Mouse (Mus musculus): ENCODE data around the gene Pml.

Gene Pml

DNA sequence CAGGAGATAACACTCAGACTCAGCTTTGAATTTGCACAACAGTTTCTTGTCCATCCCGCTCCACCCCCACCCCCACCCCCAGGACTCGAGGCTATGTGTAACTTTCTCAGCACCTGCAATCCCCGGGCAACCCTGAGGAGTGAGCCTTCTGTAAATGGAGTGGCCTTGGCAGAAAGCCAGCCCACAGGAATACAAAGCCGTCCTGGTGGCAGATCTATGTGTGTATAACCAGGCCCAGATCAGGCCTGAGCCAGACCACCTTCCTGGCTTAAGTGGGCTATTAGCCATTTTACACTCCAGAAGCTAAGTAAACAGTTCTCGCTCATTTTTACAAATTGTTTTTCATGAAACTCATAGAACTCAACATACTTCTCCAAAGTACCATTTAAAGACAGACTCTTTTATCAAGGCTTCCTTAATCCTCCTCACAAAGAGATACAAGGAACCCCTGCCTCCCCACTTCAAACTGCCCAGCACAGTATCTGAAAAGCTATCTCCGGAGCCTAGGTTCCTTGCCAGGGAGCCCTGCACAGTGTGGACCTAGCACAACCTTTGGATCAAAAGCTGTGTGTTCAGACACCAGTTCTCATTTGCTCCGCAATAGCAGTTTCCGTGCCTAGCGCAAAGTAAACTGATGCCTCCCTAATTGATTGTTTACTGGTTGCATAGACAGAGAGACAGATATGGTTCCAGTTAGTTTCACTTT, 7.7 kb downstream of the Pml start:
- DNase-seq (ENCODE audit: low read depth, low spot score) = no peak

DNA sequence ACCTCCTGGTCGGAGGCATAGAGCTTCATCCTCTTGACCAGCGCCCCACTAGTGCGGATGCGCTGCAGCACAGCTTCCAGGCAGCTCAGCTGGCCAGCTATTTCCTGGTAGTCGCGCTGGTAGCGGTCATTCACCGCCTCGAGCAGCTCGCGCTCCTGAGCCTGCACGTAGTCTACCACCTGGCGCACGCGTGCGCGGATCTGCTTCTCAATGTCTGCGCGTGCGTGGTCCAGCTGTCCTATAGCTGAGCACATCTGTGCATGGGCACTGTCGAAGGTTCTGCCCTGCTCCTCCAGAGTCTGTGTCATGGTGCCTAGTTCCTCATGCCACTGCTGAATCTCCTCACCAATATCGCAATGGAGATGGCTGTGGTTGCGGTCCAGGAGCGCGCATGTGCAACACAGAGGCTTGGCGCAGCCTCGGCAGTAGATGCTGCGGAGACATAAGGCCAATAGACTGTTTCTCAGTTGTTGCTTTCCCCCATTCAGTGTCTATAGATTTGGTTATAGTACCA, 15.0 kb downstream of the Pml start:
- no peak for DNase-seq (ENCODE audit: low read depth, low spot score)

DNA sequence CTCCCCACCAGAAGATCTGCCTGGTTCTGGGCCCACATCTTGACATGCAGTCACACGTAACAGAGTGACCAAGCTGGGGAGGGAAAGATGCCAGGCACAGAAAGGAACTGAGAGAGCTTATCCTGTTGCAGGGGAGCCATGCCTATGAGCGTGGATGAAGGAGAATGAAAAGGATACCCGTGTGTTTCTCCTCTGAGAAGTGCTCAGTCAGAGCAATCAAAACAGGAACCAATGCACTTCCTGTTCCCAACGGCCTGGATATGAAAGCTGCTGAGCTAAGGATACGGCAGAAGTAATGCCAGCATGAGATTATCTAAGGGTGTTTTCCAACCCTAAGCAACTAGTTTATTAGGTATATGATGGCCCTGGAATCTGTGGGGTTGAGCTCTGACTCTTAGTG, 17.2 kb downstream of the Pml start:
- DNase-seq (ENCODE audit: low read depth, low spot score) = no peak

DNA sequence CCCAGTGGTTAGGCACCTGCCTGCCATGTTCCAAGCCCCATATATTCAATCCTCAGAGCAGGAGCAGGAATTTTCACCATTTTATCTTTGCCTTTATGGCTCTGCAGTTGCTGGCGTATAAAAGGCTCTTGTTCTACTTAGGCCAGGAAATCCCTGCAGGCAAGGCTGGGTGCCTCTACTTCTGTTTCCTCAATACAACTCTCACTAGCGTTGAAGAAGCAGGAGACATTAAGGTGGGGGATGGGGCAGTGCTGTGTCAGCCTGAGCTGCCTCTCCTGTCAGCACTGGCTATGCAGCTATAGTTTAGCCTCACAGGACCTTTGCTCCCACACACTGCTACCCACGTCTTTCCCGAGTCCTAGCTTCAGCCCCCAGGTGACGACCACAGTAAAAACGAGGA, 17.8 kb downstream of the Pml start:
- DNase-seq (ENCODE audit: low read depth, low spot score) = no peak

DNA sequence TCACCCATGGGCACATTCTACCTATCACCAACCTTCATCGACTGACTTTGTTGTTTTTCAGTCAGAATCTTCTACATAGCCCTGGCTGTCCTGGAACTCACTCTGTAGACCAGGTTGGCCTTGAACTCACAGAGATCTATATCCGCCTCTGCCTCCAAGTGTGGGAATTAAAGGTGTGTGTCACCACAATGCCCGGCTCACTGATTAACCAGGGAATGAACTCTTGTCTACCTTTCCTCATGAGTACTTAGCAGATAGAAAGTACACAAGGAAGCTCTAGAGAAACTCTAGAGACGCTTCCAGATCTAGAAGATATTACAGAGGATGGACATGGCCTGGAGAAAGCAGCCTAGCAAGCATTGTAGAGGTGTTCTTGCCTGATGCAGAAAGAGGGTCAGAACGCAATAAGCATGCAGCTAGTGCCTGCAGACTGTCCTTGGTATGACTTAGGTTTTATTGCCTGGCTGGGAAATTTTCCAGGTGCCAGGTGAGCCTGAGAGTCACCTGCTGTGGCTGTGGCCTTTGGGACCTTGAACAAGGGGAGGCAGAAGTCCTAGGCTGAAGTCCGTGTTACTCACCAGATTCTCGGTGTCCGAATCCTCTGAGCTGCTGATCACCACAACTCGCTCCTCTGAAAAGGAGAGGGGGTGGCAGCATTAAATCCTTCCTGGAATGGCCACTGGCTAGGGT, 20.7 kb downstream of the Pml start:
- DNase-seq (ENCODE audit: low read depth, low spot score) = no peak

DNA sequence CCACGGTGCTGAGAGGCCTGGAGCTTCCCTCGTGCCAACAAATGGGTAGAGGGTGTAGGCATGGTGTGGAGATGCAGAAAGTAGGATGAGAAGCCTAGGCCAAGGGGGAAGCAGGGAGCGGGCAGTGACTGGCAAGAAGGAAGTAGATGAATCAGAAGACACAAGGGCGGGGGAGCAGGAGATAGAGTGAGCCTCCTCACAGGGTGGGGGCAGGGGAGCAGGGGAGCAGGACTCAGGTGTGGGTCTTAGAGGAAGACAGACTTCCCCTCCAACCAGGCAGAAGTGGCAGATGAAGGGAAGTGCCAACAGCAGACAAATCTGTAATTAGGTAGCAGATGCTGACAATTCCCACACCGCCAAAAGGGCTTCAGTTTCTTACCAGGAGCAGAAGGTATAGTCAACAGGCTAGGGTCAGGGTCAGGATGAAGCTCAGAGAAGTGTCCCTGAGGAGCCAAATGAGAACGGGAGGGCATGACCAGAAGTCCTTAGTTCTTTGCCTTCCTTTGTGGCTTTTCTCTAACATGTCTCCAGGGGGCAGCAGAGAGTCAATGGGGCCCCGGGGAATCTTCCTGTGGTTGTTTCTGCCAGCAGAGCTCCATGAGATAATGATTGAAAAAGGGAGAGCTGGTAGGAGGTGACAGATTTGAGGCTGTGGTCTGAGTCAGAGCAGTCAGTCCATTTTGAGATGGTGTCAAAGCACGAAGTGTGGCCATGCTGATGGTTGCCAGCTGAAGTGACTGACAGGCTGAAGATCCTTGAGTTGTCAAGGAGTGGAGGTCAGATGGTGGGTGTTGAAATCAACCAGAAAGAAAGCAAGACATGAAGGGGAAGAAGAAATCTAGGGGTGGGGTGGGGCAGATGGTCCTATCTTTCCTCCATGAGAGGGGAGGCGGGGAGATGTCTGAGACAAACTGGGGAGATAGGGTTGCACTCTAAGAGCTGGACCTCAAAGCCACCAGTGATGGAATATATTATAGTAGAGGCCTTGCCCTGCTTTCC, 23.4 kb downstream of the Pml start:
- DNase-seq (ENCODE audit: low read depth, low spot score) = peak; percentile 82

DNA sequence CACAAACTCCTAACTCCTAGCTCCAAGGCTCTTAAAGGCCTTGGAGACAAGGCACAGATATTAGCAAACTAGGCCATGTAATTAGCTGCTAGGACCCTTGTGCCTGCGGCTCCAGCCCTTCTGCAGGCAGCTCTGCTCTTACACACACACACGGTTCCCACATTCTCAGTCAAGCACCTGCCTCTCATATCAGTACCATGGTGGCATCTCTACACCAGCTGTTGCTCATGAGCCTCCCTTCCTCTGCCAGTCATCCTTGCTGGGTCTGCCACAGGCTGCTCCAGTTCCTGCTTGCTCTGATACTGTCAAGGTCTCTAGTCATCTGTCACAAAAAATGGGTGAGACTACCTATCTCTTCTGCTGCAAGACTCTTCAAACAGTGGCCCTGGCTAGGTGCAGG, 25.2 kb downstream of the Pml start:
- DNase-seq (ENCODE audit: low read depth, low spot score) = no peak

DNA sequence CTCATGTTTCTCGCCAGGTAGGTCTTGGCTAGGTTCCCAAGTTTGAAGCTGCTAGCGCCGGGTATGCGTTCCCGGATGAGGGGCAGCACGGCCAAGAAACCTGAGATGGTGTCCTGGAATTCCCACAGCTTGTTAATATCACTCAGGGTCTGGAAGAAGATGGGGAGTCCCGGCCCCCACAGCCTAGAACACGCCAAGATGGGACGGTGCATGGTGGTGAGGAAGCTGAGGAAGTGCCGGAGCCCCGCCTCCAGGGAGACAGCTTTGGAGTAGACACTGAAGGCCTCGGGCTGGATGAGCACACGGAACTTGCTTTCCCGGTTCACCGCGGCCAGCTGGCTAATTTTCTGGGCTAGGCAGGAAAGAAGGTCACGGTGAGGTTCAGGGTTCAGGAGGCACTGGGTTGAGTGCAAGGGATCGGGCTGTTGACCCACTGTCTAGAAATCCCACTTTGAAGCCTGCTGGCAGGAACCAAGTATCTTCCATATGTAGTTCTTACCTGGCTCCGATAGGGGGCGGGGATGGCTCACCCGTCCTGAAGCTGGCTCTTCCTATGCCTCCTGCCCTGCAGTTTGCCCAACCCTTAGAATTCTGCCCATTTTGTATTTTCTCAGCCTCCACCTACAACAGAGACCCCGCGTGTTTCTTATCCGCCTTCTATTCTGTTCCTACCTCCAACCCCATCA, 29.2 kb downstream of the Pml start:
- peak; percentile 67 for DNase-seq (ENCODE audit: low read depth, low spot score)

DNA sequence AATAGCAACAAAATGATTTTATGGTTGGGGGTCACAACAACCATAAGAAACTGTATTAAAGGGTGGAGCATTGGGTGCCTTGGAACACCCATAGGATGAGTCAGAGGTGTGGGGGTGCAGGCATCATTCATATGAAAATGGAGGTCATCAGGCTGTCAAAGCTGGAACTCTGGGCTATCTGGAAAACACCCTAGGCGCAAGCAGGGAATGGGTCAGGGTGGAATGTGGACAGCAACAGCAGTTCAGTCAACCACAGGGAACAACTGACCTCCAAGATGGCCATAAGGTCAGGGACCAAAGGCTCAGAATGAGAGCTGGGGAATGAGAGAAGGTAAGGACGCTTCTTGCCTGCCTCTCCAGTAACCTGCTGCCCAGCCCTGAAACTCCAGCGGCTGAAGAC, 31.0 kb downstream of the Pml start:
- DNase-seq (ENCODE audit: low read depth, low spot score) = no peak

DNA sequence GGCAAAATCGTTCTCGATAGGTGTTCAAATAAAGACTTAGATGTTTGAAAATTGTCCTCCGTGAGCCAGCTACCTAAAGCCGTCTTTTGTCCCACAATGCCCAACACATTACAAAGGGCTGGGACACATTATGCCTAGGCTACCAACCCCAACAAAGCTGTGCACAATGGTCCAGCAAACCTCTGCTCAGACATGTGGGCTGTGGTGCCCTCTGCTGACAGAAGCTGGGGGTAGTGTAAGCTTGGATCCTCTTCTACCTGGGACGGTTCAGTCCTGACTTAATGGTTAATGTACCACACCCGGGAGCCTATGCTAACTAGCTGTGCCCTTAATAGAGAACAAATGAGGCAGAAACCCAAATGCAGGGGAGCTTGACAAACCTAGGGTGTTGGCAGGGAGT, 33.2 kb downstream of the Pml start:
- peak; percentile 44 for DNase-seq (ENCODE audit: low read depth, low spot score)

DNA sequence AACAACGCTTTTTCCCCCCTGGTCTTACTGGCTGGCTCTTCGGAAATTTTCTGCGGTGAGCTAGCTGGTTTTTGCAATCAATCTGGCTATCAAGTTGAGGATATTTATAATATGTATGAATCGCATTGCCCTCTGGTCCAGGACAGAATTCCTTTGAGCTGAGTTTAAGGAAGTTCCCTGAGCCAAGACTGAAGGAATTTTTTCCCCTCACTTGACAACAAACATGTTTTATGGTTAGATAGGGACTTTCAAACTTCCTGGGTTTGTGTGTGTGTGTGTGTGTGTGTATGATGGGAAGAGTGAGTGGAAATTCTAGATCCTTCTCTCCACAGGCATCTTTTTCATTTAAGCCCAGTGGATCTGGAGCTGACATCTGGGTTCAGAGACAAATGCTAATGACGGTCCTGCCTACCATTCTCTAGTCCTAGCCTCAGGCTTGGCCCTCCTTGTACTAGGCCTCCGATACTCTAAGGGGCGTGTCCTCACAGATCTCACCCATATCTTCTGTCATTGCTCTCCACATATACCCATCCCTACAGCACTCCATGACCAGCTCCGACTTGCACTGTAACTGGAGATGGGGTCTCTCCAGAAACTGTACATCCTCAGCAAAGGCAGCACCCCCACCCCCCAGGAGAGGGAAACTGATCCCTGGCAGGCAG, 34.9 kb downstream of the Pml start:
- DNase-seq (ENCODE audit: low read depth, low spot score) = no peak

DNA sequence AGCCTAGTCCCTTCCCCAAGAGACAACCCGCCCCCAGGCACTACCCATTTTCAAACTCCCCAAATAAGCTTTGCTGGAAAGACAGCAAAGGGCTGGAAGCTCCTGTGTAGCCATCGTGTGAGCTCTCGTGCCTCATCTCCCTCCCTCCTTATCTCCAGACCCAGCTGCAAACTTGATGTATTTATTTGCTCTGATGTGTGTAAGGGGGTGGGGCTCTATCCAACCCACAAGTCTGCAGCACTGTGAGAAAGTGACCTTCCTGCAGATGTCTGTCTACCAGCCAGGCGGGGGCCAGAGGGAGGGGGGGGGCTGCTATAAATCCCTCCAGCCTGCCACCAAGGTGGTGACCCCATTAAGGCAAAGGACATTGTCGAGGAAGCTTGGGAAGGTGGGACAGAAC, 35.7 kb downstream of the Pml start:
- DNase-seq (ENCODE audit: low read depth, low spot score) = no peak

DNA sequence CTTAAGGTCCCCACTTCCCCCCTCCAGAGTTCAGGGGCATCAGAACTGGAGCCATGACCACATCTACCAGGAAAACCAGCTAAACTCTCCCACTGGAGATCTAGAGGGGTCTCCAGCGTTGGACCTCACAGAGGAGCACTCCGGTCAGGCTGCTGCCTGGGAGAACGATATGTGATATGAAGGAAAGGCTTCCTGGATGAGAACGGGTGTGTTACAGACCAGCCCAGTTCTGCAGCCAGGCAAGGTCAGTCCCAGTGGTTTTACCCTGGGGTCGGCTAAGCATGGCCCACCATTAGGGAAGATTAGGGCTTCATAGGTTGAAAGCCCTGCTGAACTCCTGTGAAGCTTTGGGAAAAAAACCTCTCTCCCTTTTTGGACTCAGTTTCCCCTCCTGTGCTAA, 36.2 kb downstream of the Pml start:
- no peak for DNase-seq (ENCODE audit: low read depth, low spot score)

DNA sequence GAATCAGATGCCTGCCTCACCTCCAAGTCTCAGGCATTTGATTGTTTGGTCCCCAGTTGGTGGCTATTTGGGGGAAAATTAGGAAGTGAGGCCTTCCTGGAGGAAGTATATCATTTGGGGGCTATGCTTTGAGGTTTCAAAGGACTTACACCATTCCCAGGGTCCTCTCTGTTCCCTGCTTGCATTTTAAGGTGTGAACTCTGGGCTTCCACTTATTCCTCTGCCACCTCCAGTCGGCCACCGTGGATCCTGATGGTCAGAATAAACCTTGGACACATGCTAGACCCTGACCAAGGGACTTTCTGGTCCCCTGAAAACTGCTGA, 39.3 kb downstream of the Pml start:
- no peak for DNase-seq (ENCODE audit: low read depth, low spot score)

DNA sequence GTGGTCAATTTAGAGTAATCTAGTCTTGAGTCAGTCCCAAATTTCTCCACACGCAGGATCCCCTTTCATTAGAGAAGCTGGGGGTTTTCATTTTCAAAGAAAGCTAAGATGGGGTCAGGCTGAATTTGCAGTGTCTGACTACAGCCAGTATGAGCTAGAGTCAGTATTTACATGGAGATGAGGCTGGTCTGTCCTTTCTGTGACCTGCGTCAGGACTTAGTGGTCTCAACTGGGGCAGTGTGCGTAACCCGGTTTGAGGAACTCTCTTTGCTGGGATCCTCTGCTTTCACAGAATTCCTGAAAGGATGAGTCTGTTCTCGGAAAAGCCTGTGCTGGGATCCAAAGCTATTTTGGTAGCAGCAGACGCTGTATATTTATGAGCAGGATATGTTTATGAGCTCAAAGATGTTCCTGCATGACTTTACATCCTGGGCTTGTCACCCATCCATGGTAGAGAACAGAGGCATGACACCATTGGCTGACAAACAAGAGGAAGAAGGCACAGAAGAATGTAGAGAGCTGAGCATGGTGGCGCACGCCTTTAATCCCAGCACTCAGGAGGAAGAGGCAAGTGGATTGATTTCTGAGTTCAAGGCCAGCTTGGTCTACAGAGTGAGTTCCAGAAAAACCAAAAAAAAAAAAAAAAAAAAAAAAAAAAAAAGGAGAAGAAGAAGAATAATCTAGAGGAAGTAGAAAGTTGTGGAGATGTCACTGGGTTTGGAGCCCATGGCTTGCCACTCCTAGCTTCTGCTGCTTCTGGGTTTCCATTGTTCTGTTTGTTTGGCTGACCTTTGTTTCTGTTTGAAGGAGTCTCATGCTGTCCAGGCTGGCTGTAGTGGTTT, 39.9 kb downstream of the Pml start:
- DNase-seq (ENCODE audit: low read depth, low spot score) = no peak

DNA sequence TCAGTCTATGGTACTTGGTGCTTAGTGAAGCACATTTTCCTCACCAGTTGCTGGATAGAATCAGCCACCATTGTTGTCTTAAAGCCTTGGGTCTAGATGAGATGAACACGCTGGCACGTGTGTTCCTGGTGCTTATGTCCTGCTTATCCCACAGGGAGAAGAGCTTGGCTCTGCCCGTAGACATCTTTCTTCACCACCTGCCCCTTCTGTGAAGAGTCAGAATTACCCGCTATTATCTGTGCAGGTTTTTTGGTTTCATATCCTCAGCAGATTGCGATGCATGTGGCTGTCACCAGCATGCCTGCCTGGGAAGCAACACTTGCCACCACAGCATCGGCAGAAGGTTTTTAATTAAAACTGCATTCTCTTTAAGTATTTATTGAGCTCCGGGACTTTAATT, 43.6 kb downstream of the Pml start:
- DNase-seq (ENCODE audit: low read depth, low spot score) = no peak

DNA sequence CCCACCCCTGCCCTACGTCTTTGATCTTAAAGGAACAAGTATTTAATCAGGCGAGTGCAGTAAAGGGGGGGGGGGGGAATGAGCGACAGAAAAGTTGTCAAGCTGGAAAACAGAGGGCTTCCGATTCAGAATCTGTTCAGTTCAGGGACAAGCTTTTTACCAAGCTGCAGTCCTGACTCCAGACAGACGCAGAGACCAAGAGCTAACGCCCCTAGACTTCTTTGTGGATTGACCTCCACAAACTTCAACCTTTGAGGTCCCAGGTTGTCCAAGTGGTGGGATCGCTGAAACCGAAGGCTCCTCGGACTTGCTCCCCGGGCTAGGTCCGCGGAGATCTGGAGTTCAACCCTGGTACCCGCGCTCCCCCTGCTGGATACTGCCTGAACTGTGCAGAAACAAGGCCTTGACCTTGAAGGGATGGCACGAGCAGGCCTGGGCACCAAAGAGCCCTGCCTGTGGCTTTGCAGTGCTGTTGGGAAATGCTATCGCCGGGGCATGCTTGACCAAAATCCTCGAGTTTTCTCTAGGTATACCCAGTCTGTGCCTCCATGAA, 45.1 kb downstream of the Pml start:
- peak; percentile 91 for DNase-seq (ENCODE audit: low read depth, low spot score)

DNA sequence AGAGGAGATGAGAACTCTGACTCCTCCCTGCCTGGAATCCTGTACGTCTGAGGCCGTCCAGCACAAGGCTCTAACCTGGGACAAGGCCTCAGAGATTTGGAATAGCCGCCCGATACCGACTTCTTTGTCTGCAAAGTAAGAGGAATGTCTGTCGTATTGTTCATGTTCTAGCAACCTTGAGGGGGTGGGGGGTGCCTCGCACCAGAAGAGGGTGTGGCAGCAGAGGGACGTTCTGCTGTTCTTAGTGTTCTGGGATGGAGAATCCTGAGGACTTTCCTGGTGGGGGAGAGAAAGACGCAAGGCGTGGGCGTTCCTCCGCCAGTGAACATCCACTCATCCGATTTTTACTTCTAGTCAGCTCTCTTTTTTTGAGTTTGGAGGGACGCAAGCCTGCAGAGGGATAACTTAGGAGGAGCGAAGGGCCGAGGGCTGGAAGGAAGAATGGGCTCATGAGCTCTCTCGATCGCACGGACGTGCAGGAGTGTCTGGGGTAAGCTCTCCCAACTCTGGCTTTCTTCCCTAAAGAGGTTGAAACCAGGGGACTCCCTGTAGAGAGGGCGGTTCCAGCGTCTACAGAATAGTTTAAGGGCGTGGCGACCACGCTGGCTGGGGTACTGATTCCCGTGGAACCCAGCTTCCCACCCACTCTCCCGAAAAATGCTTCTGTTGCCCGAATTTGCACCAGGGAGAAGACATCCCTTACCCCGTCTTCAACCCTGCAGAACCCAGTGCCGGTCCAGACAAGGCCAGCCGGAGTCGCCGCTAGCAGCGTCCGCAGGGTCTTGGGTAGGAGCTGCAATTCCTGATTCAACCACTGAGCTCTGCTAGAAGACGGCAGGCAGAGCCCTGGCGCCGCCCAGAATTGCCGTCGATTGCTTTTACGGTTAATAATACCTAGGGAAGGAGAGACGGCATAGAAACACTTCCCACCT, 45.8 kb downstream of the Pml start, which contains the start of the genes Islr and Islr2:
Islr (minus strand) TSS at position 791 of the 932 bp plus-strand sequence.
Islr2 (minus strand) TSS at position 804 of the 932 bp plus-strand sequence.
- peak; percentile 85 for DNase-seq (ENCODE audit: low read depth, low spot score)

All from CD4-positive, CD25-positive, alpha-beta regulatory T cell, adult 2 months (primary cell).